Mouse (Mus musculus) lung, adult 2 months (tissue): Measurements from ENCODE around the gene Dok1.

Experiments
- CTCF ChIP-seq: fragments of 200-500 bp; IDR thresholded peaks from 2 replicates; pipeline ENCODE4 v1.5.1; 2011; ENCODE audit warnings: mild to moderate bottlenecking, low read length, control low read depth; ENCODE audit not compliant: insufficient read depth
- POLR2A ChIP-seq: fragments of 200-500 bp; IDR thresholded peaks from 2 replicates; pipeline ENCODE4 v1.6.1; 2011; ENCODE audit warnings: low read depth, mild to moderate bottlenecking, control low read depth, low read length, borderline replicate concordance; ENCODE audit errors: extremely low read depth

- TF ChIP-seq POLR2A (no peak), CTCF (no peak)
These were observed 30.2 kb downstream of the Dok1 start for GRCm38 (mm10) chr6:83003082-83003481.
